Mouse (Mus musculus): ENCODE measurements at regions not wholly inside any gene's neighbourhood (a gene's known extent, or its start where the extent isn't known, plus 50 kb on each side); places are given as distances from the start of the nearest gene placed in this dataset.
"Not testable (repeated sequence)": the region's sequence is repeated elsewhere in the genome, so short reads cannot be mapped to it uniquely, and the experiment has no call there.

DNA sequence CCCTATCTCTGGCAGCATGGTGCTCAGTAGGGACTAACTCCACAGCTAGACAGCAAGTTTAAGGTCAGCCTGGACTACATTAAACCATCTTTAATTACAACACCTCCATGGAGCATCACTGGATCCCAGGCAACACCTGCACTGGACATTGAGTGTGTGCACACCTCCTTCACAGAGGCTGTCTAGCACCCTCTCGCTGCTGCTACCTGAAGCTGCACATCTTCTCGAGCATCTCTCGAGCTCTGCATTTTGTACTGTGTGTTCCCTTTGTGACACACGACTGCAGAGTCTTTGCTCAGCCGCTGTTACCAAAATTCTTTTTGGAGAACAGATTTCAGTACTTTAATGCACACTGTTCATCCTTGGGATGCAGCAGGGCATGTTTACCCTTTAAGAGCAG lies 212.2 kb upstream of the Smim15 start:
- no peak for DNase-seq (ENCODE audit: low read depth)

DNA sequence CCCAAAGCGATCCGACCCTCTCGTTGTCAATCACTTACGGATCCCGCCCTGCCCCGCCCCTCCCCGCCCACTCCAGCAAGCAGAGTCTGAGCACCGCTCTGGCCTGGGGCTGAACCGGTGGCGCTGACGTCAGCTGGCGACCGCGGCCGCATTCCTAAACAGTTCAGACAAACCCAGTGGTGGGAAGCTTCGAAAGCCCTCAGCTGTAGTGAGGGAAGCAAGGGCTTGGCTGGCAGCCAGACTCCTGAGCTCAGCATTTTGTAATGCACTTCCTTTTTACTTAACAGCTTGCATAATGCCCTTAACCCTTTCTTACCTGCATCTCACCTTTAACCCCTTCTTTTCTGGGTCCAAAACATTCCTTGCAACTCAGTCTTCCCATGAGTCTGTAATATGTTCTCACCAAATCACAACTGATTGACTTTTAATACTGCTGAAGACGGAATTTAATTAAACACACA lies 213.0 kb upstream of the Smim15 start:
- peak; percentile 93 for DNase-seq (ENCODE audit: low read depth)

DNA sequence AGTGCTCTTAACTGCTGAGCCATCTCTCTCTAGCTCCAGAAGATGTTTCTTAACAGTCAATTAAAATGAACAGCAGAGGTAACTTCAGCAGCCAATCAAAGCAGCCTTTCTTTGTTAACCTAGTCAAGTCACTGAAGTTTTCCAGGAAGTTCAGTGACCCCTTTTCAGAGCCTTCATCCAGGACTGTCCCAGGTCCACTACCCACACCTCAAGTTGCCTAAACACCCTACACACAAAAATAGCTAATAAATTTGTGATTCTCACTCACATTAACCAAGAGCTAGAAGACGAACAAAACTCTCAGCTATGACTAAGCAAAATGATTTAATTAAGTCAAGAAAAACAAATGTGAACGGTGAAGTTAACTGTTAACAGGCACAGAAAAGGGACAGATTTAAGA lies 214.0 kb upstream of the Smim15 start:
- no peak for DNase-seq (ENCODE audit: low read depth)

GRCm38 (mm10) chr13:107829861-107830260 lies 214.4 kb upstream of the Smim15 start:
- DNase-seq (ENCODE audit: low read depth), result no peak

GRCm38 (mm10) chr13:107825636-107826035 lies 218.6 kb upstream of the Smim15 start:
- DNase-seq (ENCODE audit: low read depth), result peak; percentile 61

GRCm38 (mm10) chr13:107823342-107823741 lies 220.9 kb upstream of the Smim15 start:
- no peak for DNase-seq (ENCODE audit: low read depth)

GRCm38 (mm10) chr13:107822198-107822597 lies 222.0 kb upstream of the Smim15 start:
- no peak for DNase-seq (ENCODE audit: low read depth)

DNA sequence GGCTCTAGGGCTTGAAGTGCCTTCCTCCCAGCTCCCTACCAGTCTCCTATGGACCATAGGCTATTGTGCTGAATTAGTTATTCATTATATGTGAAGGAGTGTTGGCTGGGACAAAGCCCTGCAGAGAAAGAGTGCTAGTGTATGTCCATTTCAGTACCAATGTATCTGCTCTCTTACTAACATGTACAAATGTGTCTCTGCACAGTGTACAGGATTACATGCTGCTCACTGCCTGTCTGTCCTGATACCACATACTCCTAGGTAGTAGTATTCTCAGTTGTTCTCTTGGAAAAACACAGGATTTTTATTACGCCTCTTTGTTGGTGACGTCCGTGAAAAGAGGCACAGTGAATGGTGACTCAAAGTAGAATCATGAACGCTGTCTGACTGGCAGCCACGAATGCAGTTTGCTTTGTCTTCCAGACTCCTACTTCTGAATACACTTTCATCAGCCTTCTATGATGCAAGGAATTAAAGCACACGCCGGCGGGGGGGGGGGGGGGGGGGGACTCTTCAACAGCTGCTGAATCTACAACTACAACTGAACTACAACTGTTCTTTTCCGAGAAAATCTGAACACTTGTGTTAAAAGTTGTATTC lies 230.6 kb upstream of the Smim15 start:
- DNase-seq (ENCODE audit: low read depth), result no peak

GRCm38 (mm10) chr13:107812014-107812413 lies 232.2 kb upstream of the Smim15 start:
- DNase-seq (ENCODE audit: low read depth), result no peak

- no peak for DNase-seq (ENCODE audit: low read depth)
Measured at GRCm38 (mm10) chr13:107810802-107811192, 233.4 kb upstream of the Smim15 start.

DNA sequence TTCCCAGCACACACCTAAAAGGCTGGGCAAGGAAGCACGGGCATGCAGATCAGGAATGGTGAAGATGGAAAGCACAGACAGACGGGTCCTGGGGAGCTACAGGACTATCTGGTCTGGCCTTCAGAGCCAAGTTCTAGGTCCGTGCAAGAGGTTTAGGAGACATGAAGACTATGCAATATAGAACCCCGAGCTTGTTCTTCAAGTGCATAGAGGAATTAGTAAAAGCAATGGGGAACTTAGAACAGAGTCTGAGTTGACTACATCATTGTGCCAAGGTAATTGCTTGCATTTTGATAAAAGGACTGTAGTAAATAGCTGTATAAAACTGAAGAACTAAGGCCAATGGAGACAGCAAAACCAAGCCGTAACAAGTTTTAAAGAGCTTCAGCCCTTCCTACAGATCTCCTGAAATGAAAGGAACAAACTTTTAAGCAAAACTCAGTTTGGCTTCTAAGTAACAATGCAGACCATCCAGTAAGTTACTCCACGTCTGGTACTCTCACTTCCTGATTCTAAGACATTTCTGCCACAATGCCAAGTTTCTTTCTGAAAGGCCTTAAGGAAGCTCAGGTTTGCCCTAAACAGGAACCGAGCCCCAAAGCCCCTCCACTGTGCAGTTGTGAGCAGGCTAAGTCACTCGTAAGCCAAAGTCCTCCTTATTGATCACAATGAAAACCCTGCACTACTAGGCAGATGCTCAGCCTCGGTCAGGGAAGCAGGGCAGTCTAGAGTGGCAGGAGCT lies 234.0 kb upstream of the Smim15 start:
- DNase-seq (ENCODE audit: low read depth), result no peak

- DNase-seq (ENCODE audit: low read depth), result no peak
Measured at GRCm38 (mm10) chr13:107808961-107809360, 235.3 kb upstream of the Smim15 start.

DNA sequence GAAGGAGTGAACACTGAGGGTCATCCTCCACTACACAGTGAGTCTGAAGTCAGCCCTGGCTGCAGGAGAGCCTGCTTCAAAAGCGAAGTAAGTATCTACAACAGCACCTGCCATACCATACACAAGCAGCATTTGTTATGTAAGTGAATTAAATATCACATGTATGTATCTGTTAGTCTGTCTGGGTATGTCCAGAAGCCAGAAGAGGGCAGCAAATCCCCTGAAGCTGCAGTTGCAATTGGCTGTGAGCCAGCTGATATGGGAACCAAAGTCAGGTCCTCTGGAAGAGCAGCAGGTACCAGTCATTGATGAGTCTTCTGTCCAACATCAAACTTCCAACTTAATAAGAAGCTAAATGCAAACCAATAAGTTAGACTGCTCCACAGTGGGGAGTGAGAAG lies 239.8 kb upstream of the Smim15 start:
- no peak for DNase-seq (ENCODE audit: low read depth)

DNA sequence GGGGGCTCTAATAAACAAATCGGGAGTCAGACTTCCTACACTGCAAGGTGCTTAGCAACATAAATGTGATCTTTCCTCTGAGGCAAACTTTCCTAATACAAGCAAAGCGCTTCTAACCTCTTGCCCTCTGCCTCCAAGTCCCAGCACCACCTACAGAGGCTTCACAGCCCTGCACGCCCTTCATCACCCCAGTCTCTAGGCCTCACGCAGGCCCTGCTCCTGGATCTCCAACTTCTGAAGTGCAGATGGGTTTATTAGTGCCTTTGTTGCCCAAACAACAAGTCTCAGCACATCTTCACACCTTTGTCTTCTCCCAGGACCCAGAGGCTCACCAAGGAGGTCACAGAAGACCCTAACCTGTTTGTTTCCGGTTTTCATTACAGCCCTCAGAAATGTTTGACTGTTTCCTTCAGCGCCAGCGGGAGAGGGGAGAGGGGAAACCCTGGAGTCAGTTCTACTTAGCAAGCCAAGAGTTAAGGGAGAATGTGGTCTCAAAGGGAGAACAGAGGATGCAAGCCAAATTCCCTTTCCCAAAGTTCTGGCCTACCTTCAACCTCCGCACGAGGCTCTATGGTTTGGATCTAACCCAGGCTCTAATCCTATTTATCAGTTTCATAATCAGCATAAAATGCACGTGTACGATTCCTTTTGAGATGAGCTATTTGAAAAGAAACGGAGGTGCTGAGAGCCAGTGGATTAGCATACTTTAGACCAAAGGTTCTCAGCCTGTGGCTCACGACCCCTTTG lies 244.9 kb upstream of the Smim15 start:
- no peak for DNase-seq (ENCODE audit: low read depth)

DNA sequence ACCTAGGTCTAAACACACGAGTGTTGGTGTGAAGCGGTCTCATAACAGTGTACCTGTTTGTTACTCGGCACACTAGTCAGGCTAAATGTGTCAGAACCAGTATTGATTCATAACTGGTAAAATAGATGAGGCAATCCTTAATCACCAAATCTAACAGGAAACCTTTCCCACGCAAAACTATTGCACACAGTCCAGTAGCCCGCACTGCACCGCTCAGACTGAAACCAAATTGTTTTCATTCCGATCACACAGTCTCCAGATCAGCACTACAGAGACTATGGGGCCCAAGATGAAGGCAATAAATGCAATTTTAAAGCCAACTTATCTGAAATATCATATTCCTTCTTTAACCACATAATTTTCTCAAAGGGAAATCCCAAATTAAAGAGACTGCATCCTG lies 246.1 kb upstream of the Smim15 start:
- peak; percentile 28 for DNase-seq (ENCODE audit: low read depth)

GRCm38 (mm10) chr13:107795516-107795915 lies 248.7 kb upstream of the Smim15 start:
- DNase-seq (ENCODE audit: low read depth), result no peak

GRCm38 (mm10) chr13:107791770-107792169 lies 252.5 kb upstream of the Smim15 start:
- no peak for DNase-seq (ENCODE audit: low read depth)

- no peak for DNase-seq (ENCODE audit: low read depth)
Measured at GRCm38 (mm10) chr13:107784971-107785370, 259.3 kb upstream of the Smim15 start.

- no peak for DNase-seq (ENCODE audit: low read depth)
Measured at GRCm38 (mm10) chr13:107781741-107782140, 262.5 kb upstream of the Smim15 start.

DNA sequence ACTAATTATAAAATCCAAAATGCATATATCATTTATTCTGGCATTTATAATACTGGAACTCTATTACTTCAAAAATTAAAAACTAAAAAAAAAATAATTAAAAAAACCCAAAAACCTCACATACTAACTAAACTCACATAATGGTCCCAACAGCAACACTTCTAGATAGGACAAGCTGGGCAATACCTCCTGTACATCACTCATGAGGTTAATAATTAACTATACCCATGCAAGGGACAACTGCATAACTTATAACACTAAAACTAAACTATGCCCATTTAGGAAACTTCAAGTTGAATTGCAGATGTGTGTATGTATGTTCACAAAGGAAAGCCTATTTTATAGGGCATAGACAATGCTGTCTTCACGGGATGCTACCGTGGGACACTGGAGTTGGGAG lies 263.0 kb upstream of the Smim15 start:
- no peak for DNase-seq (ENCODE audit: low read depth)

- no peak for DNase-seq (ENCODE audit: low read depth)
Measured at GRCm38 (mm10) chr13:107779591-107779990, 264.7 kb upstream of the Smim15 start.

DNA sequence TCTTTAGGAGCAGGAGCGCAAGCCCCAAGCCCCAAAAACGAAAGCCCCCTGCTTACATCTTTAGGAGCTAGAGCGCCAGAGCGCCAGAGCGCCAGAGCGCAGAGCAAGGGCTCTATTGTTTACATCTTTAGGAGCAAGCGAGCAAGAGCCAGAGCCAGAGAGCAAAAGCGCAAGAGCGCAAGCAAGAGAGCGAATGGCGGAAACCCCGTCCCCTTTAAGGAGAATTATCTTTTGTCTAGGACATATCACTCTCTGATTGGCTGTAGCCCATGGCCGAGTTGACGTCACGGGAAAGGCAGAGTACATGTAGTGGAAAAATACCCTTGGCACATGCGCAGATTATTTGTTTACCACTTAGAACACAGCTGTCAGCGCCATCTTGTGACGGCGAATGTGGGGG lies 269.7 kb upstream of the Smim15 start:
- not testable (repeated sequence) for DNase-seq (ENCODE audit: low read depth)

- no peak for DNase-seq (ENCODE audit: low read depth)
Measured at GRCm38 (mm10) chr13:107767262-107767624, 277.0 kb upstream of the Smim15 start.

Data from induced T-regulatory cell, adult 2 months (primary cell).